Mouse (Mus musculus): ENCODE measurements around the gene St8sia2.

St8sia2 gene

DNA sequence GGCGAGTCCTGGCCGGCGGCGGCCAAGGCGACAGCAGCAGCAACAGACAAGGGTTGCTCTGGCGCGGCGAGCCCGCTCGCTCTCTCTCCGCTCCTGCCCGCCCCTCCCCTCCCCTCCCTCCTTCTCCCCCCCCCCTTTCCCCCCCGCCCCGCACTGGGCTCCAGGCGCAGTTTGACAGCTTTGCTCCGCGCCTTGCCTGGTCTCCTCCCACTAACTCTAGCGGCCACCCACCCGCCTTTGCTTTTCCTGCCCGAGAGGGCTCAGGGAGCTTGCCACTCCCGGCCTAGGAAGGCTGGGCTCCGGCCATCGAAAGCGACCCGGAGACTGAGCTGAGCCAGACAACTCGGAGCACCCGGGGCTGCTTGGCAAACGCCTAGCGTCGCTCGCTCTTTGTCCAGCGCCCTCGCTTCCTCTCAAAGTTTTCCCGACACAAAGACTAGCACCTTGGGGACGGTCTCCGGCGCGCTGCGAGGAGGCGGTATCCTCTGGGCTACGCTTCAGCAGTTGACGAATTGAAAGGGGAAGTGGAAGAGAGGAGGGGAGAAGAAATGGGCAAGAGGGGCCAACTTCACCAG, at the start of gene St8sia2:
St8sia2 (minus strand) TSS at position 90 of the 575 bp plus-strand sequence.
- Histone ChIP-seq H3K4me1 (replicated peaks; ENCODE audit: low read depth, low read length) (peaks cover 18% of the 10 kb centered on the region), H3K36me3 (ENCODE audit: insufficient read depth, low read length) (no peaks in the 10 kb centered on the region)
- no peak for TF ChIP-seq NANOG (IDR thresholded peaks at IDR 0.05; ENCODE audit: borderline replicate concordance, low read length)
- no peak for TF ChIP-seq POU5F1 (IDR thresholded peaks at IDR 0.05; ENCODE audit: borderline replicate concordance, low read length)
- TF ChIP-seq CTCF (conservative IDR thresholded peaks at IDR 0.05; ENCODE audit: low read length): no peak

DNA sequence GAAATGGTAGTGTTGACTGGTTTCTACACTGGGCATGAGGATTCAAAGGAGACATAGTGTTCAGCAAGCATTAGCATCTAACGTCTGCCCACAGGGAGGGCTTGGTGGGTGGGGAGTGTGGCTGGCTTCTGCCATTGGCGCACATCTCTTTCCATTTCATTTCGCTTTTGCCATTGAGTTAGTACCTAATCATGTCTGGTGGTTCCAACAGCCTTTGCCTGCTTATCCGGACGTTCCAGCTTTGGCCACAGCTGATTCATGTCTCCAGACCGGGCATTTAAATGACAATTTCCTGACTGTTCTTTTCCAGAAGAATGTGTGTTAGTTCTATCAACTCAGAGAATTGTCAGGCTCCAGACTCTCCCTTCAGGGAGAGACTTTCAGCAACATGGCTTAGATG, 47.6 kb upstream of the St8sia2 start:
- Histone ChIP-seq H3K4me1 (replicated peaks; ENCODE audit: low read depth, low read length) (no peaks in the 10 kb centered on the region), H3K9me3 (ENCODE audit: low read length) (no peaks in the 10 kb centered on the region), H3K36me3 (ENCODE audit: insufficient read depth, low read length) (no peaks in the 10 kb centered on the region), H3K4me3 (replicated peaks; ENCODE audit: low read length) (no peak overlapping the region), H3K27me3 (ENCODE audit: insufficient read depth, low read length) (no peaks in the 10 kb centered on the region)
- no peak for TF ChIP-seq CTCF (conservative IDR thresholded peaks at IDR 0.05; ENCODE audit: low read length)
- no peak for TF ChIP-seq POU5F1 (IDR thresholded peaks at IDR 0.05; ENCODE audit: borderline replicate concordance, low read length)
- TF ChIP-seq NANOG (IDR thresholded peaks at IDR 0.05; ENCODE audit: borderline replicate concordance, low read length): no peak

More for the DNA sequence above, at the start of gene St8sia2:
- H3K27me3 ChIP-seq (ENCODE audit: insufficient read depth, low read length): peaks cover 88% of the 10 kb centered on the region
- H3K4me3 ChIP-seq (replicated peaks; ENCODE audit: low read length): peak within 1 kb of the TSS; percentile 85
- no peaks in the 10 kb centered on the region for H3K9me3 ChIP-seq (ENCODE audit: low read length)

DNA sequence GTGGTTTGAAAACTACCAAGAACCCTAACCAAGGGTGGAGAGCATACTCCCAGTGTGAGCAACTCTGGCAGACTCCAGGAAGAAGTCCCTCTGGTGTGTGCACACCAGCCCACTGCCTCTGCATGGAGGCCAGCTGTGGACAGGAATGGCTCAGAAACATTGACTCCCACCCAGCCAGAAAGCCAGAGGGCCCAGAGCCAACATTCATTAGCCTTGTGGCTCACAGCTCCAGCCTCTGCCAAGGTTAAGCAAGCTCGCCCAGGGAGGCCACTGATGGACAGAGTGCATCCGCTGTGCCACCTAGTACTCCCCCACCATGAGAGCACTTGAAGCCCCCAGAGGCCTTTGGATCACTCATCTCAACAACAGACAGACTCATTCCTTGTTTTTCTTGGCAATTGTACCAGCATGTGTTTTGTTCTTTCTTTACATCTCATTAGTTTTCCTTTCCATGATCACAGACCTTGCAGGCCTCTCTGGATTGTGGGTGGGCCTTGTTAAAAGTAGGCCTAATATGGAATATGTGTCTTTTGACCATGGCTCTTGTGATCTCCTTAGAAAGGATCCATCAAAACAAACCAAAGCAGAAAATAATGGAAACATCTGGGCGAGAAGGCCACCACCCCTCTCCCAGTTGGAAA, 46.9 kb upstream of the St8sia2 start:
- no peaks in the 10 kb centered on the region for H3K4me1 ChIP-seq (replicated peaks; ENCODE audit: low read depth, low read length)
- no peaks in the 10 kb centered on the region for H3K36me3 ChIP-seq (ENCODE audit: insufficient read depth, low read length)
- no peaks in the 10 kb centered on the region for H3K9me3 ChIP-seq (ENCODE audit: low read length)
- no peak for TF ChIP-seq POU5F1 (IDR thresholded peaks at IDR 0.05; ENCODE audit: borderline replicate concordance, low read length)
- TF ChIP-seq NANOG (IDR thresholded peaks at IDR 0.05; ENCODE audit: borderline replicate concordance, low read length): no peak
- no peak for TF ChIP-seq CTCF (conservative IDR thresholded peaks at IDR 0.05; ENCODE audit: low read length)
- H3K4me3 ChIP-seq (replicated peaks; ENCODE audit: low read length): no peak overlapping the region
- no peaks in the 10 kb centered on the region for H3K27me3 ChIP-seq (ENCODE audit: insufficient read depth, low read length)

DNA sequence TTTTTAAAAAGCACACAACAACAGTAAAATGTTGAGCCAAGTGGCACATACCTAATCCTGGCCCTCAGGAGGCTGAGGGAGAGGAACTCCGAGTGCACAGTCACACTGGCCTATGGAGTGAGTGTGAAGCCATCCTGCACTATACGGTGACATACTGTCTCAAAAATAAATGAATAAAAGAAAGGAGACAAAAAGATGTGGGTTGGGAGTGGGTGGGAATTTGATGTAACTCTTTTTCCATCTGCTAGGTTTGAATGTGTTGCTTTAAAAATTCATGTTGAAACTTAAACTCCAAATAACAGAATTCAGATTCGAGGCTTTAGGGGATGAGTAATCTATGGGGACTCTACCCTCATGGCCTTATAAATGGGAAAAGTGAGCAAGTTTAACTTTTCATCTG, 46.2 kb upstream of the St8sia2 start:
- H3K4me1 ChIP-seq (replicated peaks; ENCODE audit: low read depth, low read length): no peaks in the 10 kb centered on the region
- H3K9me3 ChIP-seq (ENCODE audit: low read length): no peaks in the 10 kb centered on the region
- no peaks in the 10 kb centered on the region for H3K36me3 ChIP-seq (ENCODE audit: insufficient read depth, low read length)
- no peaks in the 10 kb centered on the region for H3K27me3 ChIP-seq (ENCODE audit: insufficient read depth, low read length)
- TF ChIP-seq CTCF (conservative IDR thresholded peaks at IDR 0.05; ENCODE audit: low read length) (no peak), POU5F1 (IDR thresholded peaks at IDR 0.05; ENCODE audit: borderline replicate concordance, low read length) (no peak), NANOG (IDR thresholded peaks at IDR 0.05; ENCODE audit: borderline replicate concordance, low read length) (no peak)
- no peak overlapping the region for H3K4me3 ChIP-seq (replicated peaks; ENCODE audit: low read length)

DNA sequence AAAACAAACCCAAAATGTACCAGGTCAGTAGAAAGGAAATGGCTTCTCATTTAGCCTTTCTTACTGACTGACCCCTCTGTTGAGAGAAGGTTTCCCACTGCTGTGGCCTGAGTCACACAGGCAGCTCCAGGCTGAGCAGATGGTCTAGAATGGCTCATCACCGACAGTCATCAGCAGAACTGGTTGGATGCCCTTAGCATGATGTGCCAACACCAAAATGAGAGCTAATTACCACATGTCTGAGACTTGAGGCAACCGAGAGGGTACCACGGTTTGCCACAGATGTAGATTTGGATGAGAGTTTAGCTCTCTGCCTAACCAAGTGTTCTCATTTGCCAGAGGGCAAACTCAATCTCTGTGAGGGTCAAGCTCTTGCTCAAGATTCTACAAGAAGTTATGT, 42.3 kb upstream of the St8sia2 start:
- H3K27me3 ChIP-seq (ENCODE audit: insufficient read depth, low read length): no peaks in the 10 kb centered on the region
- TF ChIP-seq NANOG (IDR thresholded peaks at IDR 0.05; ENCODE audit: borderline replicate concordance, low read length) (no peak), CTCF (conservative IDR thresholded peaks at IDR 0.05; ENCODE audit: low read length) (no peak), POU5F1 (IDR thresholded peaks at IDR 0.05; ENCODE audit: borderline replicate concordance, low read length) (no peak)
- H3K4me3 ChIP-seq (replicated peaks; ENCODE audit: low read length): no peak overlapping the region
- no peaks in the 10 kb centered on the region for H3K36me3 ChIP-seq (ENCODE audit: insufficient read depth, low read length)
- H3K9me3 ChIP-seq (ENCODE audit: low read length): no peaks in the 10 kb centered on the region
- no peaks in the 10 kb centered on the region for H3K4me1 ChIP-seq (replicated peaks; ENCODE audit: low read depth, low read length)

DNA sequence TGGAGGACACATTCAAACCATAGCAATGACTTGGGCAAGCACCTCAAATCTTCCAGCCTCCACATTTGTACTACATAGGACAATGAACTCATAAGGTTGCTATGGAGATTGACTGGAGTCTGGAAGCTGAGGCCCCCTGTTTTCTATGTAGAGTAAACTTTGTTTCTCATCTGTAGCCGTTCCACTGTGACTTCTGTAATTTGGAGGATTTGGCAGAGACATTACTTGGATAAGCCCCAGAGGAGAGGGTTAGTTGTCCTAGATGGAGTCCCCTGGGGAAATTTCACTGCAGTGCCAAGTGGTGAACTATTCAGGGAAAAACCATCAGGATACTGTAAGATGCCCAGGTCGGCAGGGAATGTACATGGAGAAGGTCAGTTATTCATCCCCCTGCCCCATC, 34.1 kb upstream of the St8sia2 start:
- Histone ChIP-seq H3K36me3 (ENCODE audit: insufficient read depth, low read length) (no peaks in the 10 kb centered on the region), H3K9me3 (ENCODE audit: low read length) (peaks cover 21% of the 10 kb centered on the region), H3K4me1 (replicated peaks; ENCODE audit: low read depth, low read length) (no peaks in the 10 kb centered on the region), H3K4me3 (replicated peaks; ENCODE audit: low read length) (no peak overlapping the region), H3K27me3 (ENCODE audit: insufficient read depth, low read length) (no peaks in the 10 kb centered on the region)
- no peak for TF ChIP-seq CTCF (conservative IDR thresholded peaks at IDR 0.05; ENCODE audit: low read length)
- TF ChIP-seq NANOG (IDR thresholded peaks at IDR 0.05; ENCODE audit: borderline replicate concordance, low read length): no peak
- no peak for TF ChIP-seq POU5F1 (IDR thresholded peaks at IDR 0.05; ENCODE audit: borderline replicate concordance, low read length)

DNA sequence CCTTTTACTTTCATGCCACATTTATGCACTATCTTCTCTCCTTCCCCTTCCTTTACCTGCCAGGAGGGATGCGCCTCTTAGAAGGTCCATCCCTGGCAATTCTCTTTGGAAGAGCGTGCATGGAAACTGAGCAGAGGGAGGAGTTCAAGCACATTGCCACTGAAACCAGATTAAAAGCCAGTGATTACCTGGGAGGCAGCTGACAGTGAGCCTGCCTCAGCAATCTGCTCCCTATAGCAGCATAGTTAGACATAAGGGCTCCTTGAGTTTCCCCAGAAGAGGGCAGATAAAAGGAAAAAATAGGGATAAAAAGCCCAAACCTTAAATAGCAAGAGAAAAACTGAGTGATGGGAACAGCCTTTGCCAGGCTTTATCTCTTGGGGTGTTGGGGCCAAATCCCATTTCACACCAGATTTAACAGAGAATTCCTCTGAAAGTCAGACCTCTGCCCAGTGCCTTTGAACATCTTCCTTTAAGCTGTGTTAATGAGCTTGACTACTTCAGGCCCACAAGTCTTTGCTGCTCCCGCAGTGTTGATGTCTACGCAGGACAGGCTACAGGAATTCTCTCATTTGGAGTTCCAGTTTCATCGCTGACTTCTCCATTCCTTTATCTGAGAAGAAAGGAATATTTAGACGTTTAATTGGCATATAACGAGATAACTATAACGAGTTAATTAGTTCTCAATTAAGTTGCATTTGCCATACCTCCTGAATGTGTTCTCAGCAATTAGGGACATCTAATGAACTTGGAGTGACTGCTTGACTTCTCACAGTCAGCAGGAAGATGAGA, 31.9 kb upstream of the St8sia2 start:
- H3K36me3 ChIP-seq (ENCODE audit: insufficient read depth, low read length): no peaks in the 10 kb centered on the region
- H3K9me3 ChIP-seq (ENCODE audit: low read length): peaks cover 21% of the 10 kb centered on the region
- TF ChIP-seq POU5F1 (IDR thresholded peaks at IDR 0.05; ENCODE audit: borderline replicate concordance, low read length) (no peak), CTCF (conservative IDR thresholded peaks at IDR 0.05; ENCODE audit: low read length) (no peak), NANOG (IDR thresholded peaks at IDR 0.05; ENCODE audit: borderline replicate concordance, low read length) (no peak)
- H3K27me3 ChIP-seq (ENCODE audit: insufficient read depth, low read length): no peaks in the 10 kb centered on the region
- H3K4me3 ChIP-seq (replicated peaks; ENCODE audit: low read length): no peak overlapping the region
- H3K4me1 ChIP-seq (replicated peaks; ENCODE audit: low read depth, low read length): no peaks in the 10 kb centered on the region

DNA sequence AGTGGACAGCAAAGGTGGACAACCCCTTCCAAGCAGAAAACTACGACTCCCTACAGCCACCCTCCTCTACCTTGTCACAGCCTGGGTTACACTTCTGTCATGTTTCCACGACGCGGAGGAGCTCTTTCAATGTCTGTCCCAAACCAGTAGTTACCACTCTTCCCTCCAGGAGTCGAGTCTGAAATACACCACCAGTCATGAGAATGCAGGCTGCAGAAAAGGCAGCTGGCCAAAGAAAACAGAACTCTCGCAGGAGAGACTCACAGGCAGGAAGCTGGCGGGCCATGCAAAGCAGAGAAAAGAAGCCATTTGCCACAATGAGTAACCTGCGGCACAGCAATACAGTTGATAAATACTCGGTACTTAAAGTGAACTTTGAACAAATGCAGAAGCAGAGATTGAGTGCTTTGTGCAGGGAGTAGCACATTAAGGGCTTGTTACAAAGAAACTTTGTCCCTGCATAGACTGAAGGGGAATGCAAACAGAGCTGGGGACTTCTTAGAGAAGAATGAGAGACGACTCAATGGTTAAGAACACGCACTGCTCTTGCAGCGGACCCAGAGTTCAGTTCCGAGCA, 30.2 kb upstream of the St8sia2 start:
- Histone ChIP-seq H3K9me3 (ENCODE audit: low read length) (peaks cover 21% of the 10 kb centered on the region), H3K4me1 (replicated peaks; ENCODE audit: low read depth, low read length) (no peaks in the 10 kb centered on the region), H3K27me3 (ENCODE audit: insufficient read depth, low read length) (no peaks in the 10 kb centered on the region), H3K36me3 (ENCODE audit: insufficient read depth, low read length) (no peaks in the 10 kb centered on the region), H3K4me3 (replicated peaks; ENCODE audit: low read length) (no peak overlapping the region)
- TF ChIP-seq POU5F1 (IDR thresholded peaks at IDR 0.05; ENCODE audit: borderline replicate concordance, low read length) (no peak), CTCF (conservative IDR thresholded peaks at IDR 0.05; ENCODE audit: low read length) (no peak), NANOG (IDR thresholded peaks at IDR 0.05; ENCODE audit: borderline replicate concordance, low read length) (no peak)
